Mouse (Mus musculus): ENCODE measurements around the gene Cacna1a.

The Cacna1a gene

GRCm38 (mm10) chr8:84459276-84459675, 71.0 kb downstream of the Cacna1a start:
- in situ Hi-C loops (cut with MboI; ENCODE audit: low pct_unique_long_range_greater_than_20kb in 1 of 2, low sequenced_read_pairs in 2 of 2, unreplicated experiment in 1 of 2) = no loop called here

- in situ Hi-C loops (cut with MboI; ENCODE audit: low pct_unique_long_range_greater_than_20kb in 1 of 2, low sequenced_read_pairs in 2 of 2, unreplicated experiment in 1 of 2) = no loop called here
Observed at GRCm38 (mm10) chr8:84460698-84461097, 72.5 kb downstream of the Cacna1a start.

DNA sequence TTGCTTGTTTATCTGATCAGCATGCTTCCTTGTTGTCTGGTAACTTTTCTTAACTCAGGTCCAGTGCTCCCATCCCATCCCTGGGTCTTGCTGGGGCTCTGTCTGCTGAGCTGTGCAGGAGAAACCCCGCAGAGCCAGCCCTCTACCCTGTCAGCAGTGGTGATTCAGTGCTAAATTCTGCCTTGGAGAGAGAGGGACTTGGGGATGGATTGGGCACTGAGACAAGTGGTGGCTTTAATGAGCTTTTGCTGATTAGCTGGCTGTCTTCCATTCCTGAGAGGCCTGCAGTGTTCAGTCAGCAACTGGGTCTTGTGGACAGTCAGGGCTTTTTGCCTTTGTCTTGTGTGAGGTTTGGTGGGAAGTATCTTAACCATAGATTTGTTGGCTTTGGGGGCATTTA, 78.7 kb downstream of the Cacna1a start:
- in situ Hi-C loops (cut with MboI; ENCODE audit: low pct_unique_long_range_greater_than_20kb in 1 of 2, low sequenced_read_pairs in 2 of 2, unreplicated experiment in 1 of 2) = no loop called here

DNA sequence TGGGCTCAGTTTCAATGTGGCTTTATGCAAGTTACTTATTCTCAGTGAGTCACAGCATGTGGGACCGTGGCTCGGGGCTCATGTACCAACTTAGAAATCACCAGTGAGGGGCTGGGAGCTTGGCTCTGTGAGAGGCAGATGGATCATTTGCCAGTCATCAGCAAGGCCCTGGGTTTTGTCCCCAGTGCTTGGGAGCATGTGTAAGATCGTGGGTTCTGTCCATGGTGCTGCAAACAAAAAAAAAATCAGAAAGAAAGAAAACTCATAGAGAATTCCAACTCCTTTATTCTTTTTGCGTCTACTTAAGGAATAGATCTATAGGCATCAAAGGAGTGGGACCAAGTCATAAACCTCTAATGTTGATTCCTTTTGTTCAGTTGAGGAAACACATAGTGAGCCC, 80.8 kb downstream of the Cacna1a start:
- in situ Hi-C loops (cut with MboI; ENCODE audit: low pct_unique_long_range_greater_than_20kb in 1 of 2, low sequenced_read_pairs in 2 of 2, unreplicated experiment in 1 of 2) = no loop called here

GRCm38 (mm10) chr8:84471271-84471995, 83.2 kb downstream of the Cacna1a start:
- in situ Hi-C loops (cut with MboI; ENCODE audit: low pct_unique_long_range_greater_than_20kb in 1 of 2, low sequenced_read_pairs in 2 of 2, unreplicated experiment in 1 of 2) = no loop called here

GRCm38 (mm10) chr8:84474456-84474855, 86.2 kb downstream of the Cacna1a start:
- in situ Hi-C loops (cut with MboI; ENCODE audit: low pct_unique_long_range_greater_than_20kb in 1 of 2, low sequenced_read_pairs in 2 of 2, unreplicated experiment in 1 of 2) = no loop called here

DNA sequence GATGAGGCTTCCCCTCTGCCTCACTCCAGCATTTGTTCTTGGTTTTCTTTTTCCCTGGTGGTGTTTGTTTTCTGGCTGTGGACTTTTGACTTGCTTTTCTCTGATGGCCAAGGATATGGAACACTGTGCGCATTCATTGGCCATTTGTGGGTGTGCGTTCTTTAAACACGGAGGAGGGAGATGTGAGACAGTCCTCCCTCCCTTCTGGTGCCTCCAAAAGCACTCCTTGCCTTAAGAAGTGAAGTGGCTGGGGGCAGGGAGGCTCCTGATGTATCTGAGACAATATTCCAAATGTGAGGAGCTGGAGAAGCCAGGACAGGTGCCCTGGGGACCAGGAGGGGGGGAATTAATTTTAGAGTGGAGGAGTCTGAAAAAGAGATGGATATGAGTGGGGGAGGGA, 89.1 kb downstream of the Cacna1a start:
- in situ Hi-C loops (cut with MboI; ENCODE audit: low pct_unique_long_range_greater_than_20kb in 1 of 2, low sequenced_read_pairs in 2 of 2, unreplicated experiment in 1 of 2) = no loop called here

GRCm38 (mm10) chr8:84483004-84483403, 94.8 kb downstream of the Cacna1a start:
- in situ Hi-C loops (cut with MboI; ENCODE audit: low pct_unique_long_range_greater_than_20kb in 1 of 2, low sequenced_read_pairs in 2 of 2, unreplicated experiment in 1 of 2) = no loop called here

DNA sequence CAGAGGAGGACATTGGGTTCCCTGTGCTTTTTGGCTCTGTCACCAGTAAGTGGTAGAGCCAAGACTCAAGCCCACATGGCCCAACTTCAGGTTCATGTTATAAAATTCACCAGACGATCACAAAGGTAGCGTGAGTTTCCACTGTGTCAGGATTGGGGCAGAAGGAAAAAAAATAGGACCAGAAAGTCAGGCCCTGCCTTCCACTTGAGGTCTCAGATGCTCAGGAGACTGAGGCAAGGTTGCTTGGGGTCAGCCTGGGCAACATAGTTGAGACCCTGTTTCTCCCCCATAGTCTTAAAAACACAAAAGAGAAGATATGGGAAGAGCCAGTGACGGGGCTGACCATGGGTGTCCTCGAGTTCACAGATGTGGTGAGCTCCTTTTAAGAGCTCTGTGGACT, 97.1 kb downstream of the Cacna1a start:
- in situ Hi-C loops (cut with MboI; ENCODE audit: low pct_unique_long_range_greater_than_20kb in 1 of 2, low sequenced_read_pairs in 2 of 2, unreplicated experiment in 1 of 2) = no loop called here

- in situ Hi-C loops (cut with MboI; ENCODE audit: low pct_unique_long_range_greater_than_20kb in 1 of 2, low sequenced_read_pairs in 2 of 2, unreplicated experiment in 1 of 2) = no loop called here
Observed at GRCm38 (mm10) chr8:84485864-84486263, 97.6 kb downstream of the Cacna1a start.

- in situ Hi-C loops (cut with MboI; ENCODE audit: low pct_unique_long_range_greater_than_20kb in 1 of 2, low sequenced_read_pairs in 2 of 2, unreplicated experiment in 1 of 2) = no loop called here
Observed at GRCm38 (mm10) chr8:84489223-84489622, 101.0 kb downstream of the Cacna1a start.

DNA sequence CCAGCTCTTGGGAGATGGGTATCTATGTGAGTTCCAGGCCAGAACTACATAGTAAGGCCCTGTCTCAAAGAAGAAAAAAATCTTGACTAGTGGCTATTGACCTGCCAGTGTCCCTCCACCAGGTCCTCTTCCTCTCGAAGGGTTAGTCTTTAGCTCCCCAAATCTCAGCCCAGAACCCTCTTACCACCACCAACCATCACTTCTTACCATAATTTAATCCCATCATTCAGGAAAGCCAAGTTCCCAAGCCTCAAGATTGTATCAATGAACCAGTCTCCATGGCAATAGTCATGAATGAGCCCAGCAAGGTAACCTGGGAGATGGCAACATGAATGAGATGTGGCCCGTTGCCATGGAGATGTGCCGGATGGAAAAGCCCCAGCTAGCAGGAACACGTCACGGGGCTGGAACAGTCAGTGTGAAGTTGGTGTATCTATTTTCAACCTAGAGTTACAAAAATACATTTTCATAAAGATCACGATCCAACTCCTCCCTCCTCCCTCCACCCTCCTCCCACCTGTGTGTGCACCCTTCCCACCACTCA, 106.4 kb downstream of the Cacna1a start:
- in situ Hi-C loops (cut with MboI; ENCODE audit: low pct_unique_long_range_greater_than_20kb in 1 of 2, low sequenced_read_pairs in 2 of 2, unreplicated experiment in 1 of 2) = no loop called here

DNA sequence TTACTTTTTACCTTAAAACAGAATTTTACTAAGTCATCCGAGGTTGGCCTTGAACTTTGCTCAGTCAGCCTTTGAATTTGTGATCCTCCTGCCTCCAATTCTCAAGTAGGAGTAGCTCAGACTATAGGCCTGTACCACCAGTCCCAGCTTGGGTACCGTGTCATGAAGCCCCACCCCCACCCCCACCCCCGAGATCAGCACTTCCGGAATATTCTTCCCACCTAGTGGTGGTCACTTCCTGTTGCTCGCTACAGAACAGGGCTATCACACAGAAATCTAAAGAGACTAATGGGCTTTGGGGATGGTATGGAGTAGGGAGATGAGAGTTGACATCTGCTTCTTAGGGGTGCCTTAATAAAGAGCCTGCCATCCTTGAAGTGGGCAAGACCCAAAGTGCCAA, 112.9 kb downstream of the Cacna1a start:
- in situ Hi-C loops (cut with MboI; ENCODE audit: low pct_unique_long_range_greater_than_20kb in 1 of 2, low sequenced_read_pairs in 2 of 2, unreplicated experiment in 1 of 2) = loop anchor here in 1 of 2 experiments (10.0 kb wide), 1 partner anchor 136 kb away; no protein-coding TSS in a partner anchor

GRCm38 (mm10) chr8:84501671-84502308, 113.5 kb downstream of the Cacna1a start:
- in situ Hi-C loops (cut with MboI; ENCODE audit: low pct_unique_long_range_greater_than_20kb in 1 of 2, low sequenced_read_pairs in 2 of 2, unreplicated experiment in 1 of 2) = loop anchor here in 1 of 2 experiments (10.0 kb wide), 1 partner anchor 137 kb away; no protein-coding TSS in a partner anchor

GRCm38 (mm10) chr8:84502638-84503037, 114.4 kb downstream of the Cacna1a start:
- in situ Hi-C loops (cut with MboI; ENCODE audit: low pct_unique_long_range_greater_than_20kb in 1 of 2, low sequenced_read_pairs in 2 of 2, unreplicated experiment in 1 of 2) = loop anchor here in 1 of 2 experiments (10.0 kb wide), 1 partner anchor 138 kb away; no protein-coding TSS in a partner anchor

- in situ Hi-C loops (cut with MboI; ENCODE audit: low pct_unique_long_range_greater_than_20kb in 1 of 2, low sequenced_read_pairs in 2 of 2, unreplicated experiment in 1 of 2) = loop anchor here (5.0 to 10.0 kb wide), 2 partner anchors 142 to 145 kb away; no protein-coding TSS in a partner anchor
Observed at GRCm38 (mm10) chr8:84507220-84507619, 119.0 kb downstream of the Cacna1a start.

GRCm38 (mm10) chr8:84509764-84510163, 121.5 kb downstream of the Cacna1a start:
- in situ Hi-C loops (cut with MboI; ENCODE audit: low pct_unique_long_range_greater_than_20kb in 1 of 2, low sequenced_read_pairs in 2 of 2, unreplicated experiment in 1 of 2) = loop anchor here (5.0 to 10.0 kb wide), 2 partner anchors 145 to 147 kb away; no protein-coding TSS in a partner anchor

GRCm38 (mm10) chr8:84511621-84512020, 123.4 kb downstream of the Cacna1a start:
- in situ Hi-C loops (cut with MboI; ENCODE audit: low pct_unique_long_range_greater_than_20kb in 1 of 2, low sequenced_read_pairs in 2 of 2, unreplicated experiment in 1 of 2) = no loop called here

DNA sequence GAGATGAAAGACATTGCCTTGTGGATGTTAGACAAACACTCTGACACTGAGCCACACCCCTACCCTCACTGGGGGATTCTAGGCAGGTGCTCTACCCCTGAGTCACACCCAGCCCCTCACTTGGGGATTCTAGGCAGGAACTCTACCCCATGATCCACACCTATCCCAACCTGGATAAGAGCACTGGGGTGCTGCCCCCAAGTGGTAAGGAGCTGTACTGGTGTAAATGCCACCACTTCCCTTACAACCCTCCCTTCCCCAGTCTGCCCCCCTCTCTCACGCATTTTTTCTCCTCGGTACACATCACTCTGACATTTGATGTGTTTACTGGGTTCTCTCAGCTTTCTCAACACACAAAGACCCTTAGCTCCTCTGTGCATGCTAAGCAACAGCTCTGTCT, 125.5 kb downstream of the Cacna1a start:
- in situ Hi-C loops (cut with MboI; ENCODE audit: low pct_unique_long_range_greater_than_20kb in 1 of 2, low sequenced_read_pairs in 2 of 2, unreplicated experiment in 1 of 2) = no loop called here
